Mouse (Mus musculus) hindbrain, postnatal 0 days (tissue): ENCODE results near the gene Slc2a8. TPM values are rescaled to one million over a fixed set of nuclear protein-coding genes. Genes with fewer than 3 reads are reported as not detected.

ENCODE experiments used
- ATAC-seq: fragments of 200-750 bp; cut with Nextera tagmentation; 2 replicates; pipeline ENCODE4 v1.8.0; 2017; ENCODE audit warnings: mild to moderate bottlenecking, moderate TSS enrichment, moderate library complexity
- DNase-seq: peaks from one replicate; pipeline ENCODE4 v3.0.0-alpha.2; 2015; ENCODE audit warnings: low spot score
- H3K27ac ChIP-seq: fragments of 300-500 bp; sonication (generic); 2 replicates; pipeline ENCODE4 v1.5.1; 2014; ENCODE audit warnings: mild to moderate bottlenecking
- H3K27me3 ChIP-seq: fragments of 300-500 bp; sonication (generic); 2 replicates; pipeline ENCODE4 v1.6.1; 2014; ENCODE audit warnings: low read length, mixed read lengths; ENCODE audit not compliant: insufficient read depth
- H3K36me3 ChIP-seq: fragments of 300-500 bp; sonication (generic); 2 replicates; pipeline ENCODE4 v1.6.1; 2014; ENCODE audit warnings: low read length, mixed read lengths; ENCODE audit not compliant: insufficient read depth
- H3K4me1 ChIP-seq: fragments of 300-500 bp; sonication (generic); 2 replicates; pipeline ENCODE4 v1.6.1; 2014; ENCODE audit warnings: antibody characterized with exemption, low read length, mixed read lengths; ENCODE audit not compliant: insufficient read depth
- H3K4me2 ChIP-seq: fragments of 300-500 bp; sonication (generic); 2 replicates; pipeline ENCODE4 v1.6.1; 2014; ENCODE audit warnings: low read depth, mild to moderate bottlenecking, low read length, moderate library complexity, mixed read lengths
- H3K4me3 ChIP-seq: fragments of 300-500 bp; sonication (generic); 2 replicates; pipeline ENCODE4 v1.5.1; 2014; ENCODE audit warnings: low read length
- H3K9ac ChIP-seq: fragments of 300-500 bp; sonication (generic); replicated peaks from 2 replicates; pipeline ENCODE4 v1.6.1; 2014; ENCODE audit warnings: mild to moderate bottlenecking, low read length, moderate library complexity, mixed read lengths
- H3K9me3 ChIP-seq: fragments of 300-500 bp; sonication (generic); 2 replicates; pipeline ENCODE4 v1.6.1; 2016; ENCODE audit warnings: low read length, mixed read lengths
- CTCF ChIP-seq: IDR thresholded peaks from 2 replicates; pipeline ENCODE4 v1.5.1; 2016; ENCODE audit warnings: antibody characterized with exemption, control low read depth, low read depth
- WGBS: fragments of 180-500 bp; shearing (Covaris S2); extraction: QIAGEN DNeasy Blood & Tissue Kit; methylation state at CpG from one replicate; pipeline ENCODE4 v1.1.7; 2014; 5-methylcytosine and 5-hydroxymethylcytosine counted together
- polyA plus RNA-seq: library from polyadenylated mRNA; unstranded; fragments of >200 nt; fragmentation: Nextera tagmentation; extraction: Ambion mirVana; gene quantifications from 2 replicates; pipeline ENCODE4 v1.2.1, GENCODE M21; 2015
- total RNA-seq: library from RNA; depleted of rRNA; stranded (reverse); fragments of >200 nt; gene quantifications from 2 replicates; pipeline ENCODE4 v1.2.3, GENCODE M21; 2014

Slc2a8 gene
- total and polyA plus RNA-seq, 2 experiments from 2014 or later, result 33.4 to 41.2 TPM

- Histone ChIP-seq H3K27me3 (no peaks in the 10 kb centered on the region), H3K9ac (no peak overlapping the region), H3K36me3 (peaks cover 7% of the 10 kb centered on the region; the same call in 1 of the 2 replicates), H3K4me2 (no peak overlapping the region), H3K4me1 (no peaks in the 10 kb centered on the region), H3K27ac (no peak overlapping the region), H3K9me3 (no peaks in the 10 kb centered on the region), H3K4me3 (no peak overlapping the region)
- peak; percentile 66 for TF ChIP-seq CTCF
- ATAC-seq (no peak), DNase-seq (peak; percentile 51)
- WGBS, result 56% methylated on average over 13 of the region's 13 CpGs
Measured at GRCm38 (mm10) chr2:32990167-32990832, 8.4 kb upstream of the Slc2a8 start.

DNA sequence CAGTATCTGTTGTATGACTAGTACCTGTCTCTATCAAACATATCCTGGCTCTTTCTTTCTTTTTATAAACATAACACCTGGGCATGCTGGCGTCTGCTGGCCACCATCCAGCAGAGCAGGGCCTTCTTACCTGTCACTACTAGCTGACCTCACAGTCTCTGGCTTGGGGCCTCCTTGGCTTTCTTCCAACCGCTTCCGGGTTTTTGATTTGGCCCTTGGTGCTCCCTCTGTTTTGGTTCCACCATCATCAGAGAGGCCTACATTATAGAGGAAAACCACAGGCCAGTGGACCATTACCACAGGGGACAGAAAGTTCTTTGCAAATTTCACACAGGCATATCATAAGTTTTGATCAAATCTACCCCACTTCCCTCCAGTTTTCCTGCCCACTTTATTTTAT, 7.5 kb upstream of the Slc2a8 start:
- no peak for DNase-seq
- Histone ChIP-seq H3K9me3 (no peaks in the 10 kb centered on the region), H3K4me1 (no peaks in the 10 kb centered on the region), H3K9ac (no peak overlapping the region), H3K27me3 (no peaks in the 10 kb centered on the region), H3K27ac (no peak overlapping the region), H3K4me2 (no peak overlapping the region), H3K36me3 (peaks cover 7% of the 10 kb centered on the region; the same call in 1 of the 2 replicates), H3K4me3 (no peak overlapping the region)
- ATAC-seq, result no peak
- TF ChIP-seq CTCF, result no peak
- 69% methylated on average over 3 of the region's 3 CpGs for WGBS

- peaks cover 10% of the 10 kb centered on the region for H3K4me1 ChIP-seq
- 67% methylated on average over 8 of the region's 8 CpGs for WGBS
- no peaks in the 10 kb centered on the region for H3K27me3 ChIP-seq
- no peak overlapping the region for H3K27ac ChIP-seq
- H3K4me3 ChIP-seq, result no peak overlapping the region
- TF ChIP-seq CTCF, result no peak
- H3K9me3 ChIP-seq, result no peaks in the 10 kb centered on the region
- no peak for DNase-seq
- peaks cover 3% of the 10 kb centered on the region; the same call in 1 of the 2 replicates for H3K36me3 ChIP-seq
- H3K4me2 ChIP-seq, result no peak overlapping the region
- ATAC-seq, result no peak
- H3K9ac ChIP-seq, result no peak overlapping the region
Measured at GRCm38 (mm10) chr2:32985844-32986243, 4.0 kb upstream of the Slc2a8 start.

- Histone ChIP-seq H3K27me3 (no peaks in the 10 kb centered on the region), H3K4me2 (no peak overlapping the region), H3K36me3 (peaks cover 3% of the 10 kb centered on the region; the same call in 1 of the 2 replicates), H3K4me3 (no peak overlapping the region), H3K9ac (no peak overlapping the region), H3K4me1 (peaks cover 12% of the 10 kb centered on the region), H3K27ac (no peak overlapping the region), H3K9me3 (no peaks in the 10 kb centered on the region)
- ATAC-seq, result no peak
- DNase-seq, result no peak
- no peak for TF ChIP-seq CTCF
- 56% methylated on average over 6 of the region's 6 CpGs for WGBS
Measured at GRCm38 (mm10) chr2:32983617-32984016, 1.7 kb upstream of the Slc2a8 start.

GRCm38 (mm10) chr2:32982700-32983099, 817 bp upstream of the Slc2a8 start:
- Histone ChIP-seq H3K9me3 (no peaks in the 10 kb centered on the region), H3K27ac (no peak overlapping the region), H3K9ac (no peak overlapping the region), H3K27me3 (no peaks in the 10 kb centered on the region), H3K4me3 (peak overlapping the region; percentile 89), H3K4me1 (peaks cover 12% of the 10 kb centered on the region), H3K36me3 (peaks cover 3% of the 10 kb centered on the region; the same call in 1 of the 2 replicates), H3K4me2 (peak overlapping the region; percentile 100)
- 5% methylated on average over 4 of the region's 4 CpGs for WGBS
- no peak for TF ChIP-seq CTCF
- no peak for DNase-seq
- no peak for ATAC-seq

DNA sequence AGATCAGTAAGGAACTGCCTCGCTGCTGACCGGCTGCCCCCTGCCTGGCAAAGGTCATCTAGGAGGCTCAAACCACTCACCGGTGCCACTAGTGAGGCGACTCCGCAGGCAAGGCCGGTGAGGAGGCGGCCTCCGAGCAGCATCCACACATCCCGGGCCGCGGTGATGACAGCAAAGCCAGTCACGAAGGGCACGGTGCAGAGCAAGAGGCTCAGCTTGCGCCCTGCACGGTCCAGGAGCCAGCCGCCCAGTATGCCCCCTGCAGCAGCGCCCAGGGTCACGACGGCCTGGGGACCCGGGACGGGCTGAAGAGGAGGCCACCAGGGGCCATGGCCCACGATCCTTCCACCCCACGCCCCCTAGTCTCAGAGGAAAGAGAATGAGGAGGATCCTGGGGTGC, 602 bp downstream of the Slc2a8 start:
- Histone ChIP-seq H3K9ac (peak overlapping the region; percentile 92), H3K9me3 (no peaks in the 10 kb centered on the region), H3K27me3 (no peaks in the 10 kb centered on the region), H3K36me3 (no peaks in the 10 kb centered on the region), H3K4me2 (peak overlapping the region; percentile 100), H3K27ac (peak overlapping the region; percentile 70; the same call in 1 of the 2 replicates), H3K4me1 (peaks cover 12% of the 10 kb centered on the region), H3K4me3 (peak overlapping the region; percentile 89)
- peak; percentile 20 for DNase-seq
- under 1% methylated on average over 23 of the region's 23 CpGs for WGBS
- no peak for ATAC-seq
- TF ChIP-seq CTCF, result no peak

- Histone ChIP-seq H3K4me3 (no peak overlapping the region), H3K27me3 (no peaks in the 10 kb centered on the region), H3K27ac (no peak overlapping the region), H3K4me1 (peaks cover 12% of the 10 kb centered on the region), H3K9ac (no peak overlapping the region), H3K4me2 (no peak overlapping the region), H3K9me3 (no peaks in the 10 kb centered on the region), H3K36me3 (0 out of 2 replicates have a peak, but pooled peaks cover 7% of the 10 kb centered on the region)
- WGBS, result 76% methylated on average over 7 of the region's 7 CpGs
- TF ChIP-seq CTCF, result no peak
- DNase-seq (no peak), ATAC-seq (no peak)
Measured at GRCm38 (mm10) chr2:32979675-32980074, 2.2 kb downstream of the Slc2a8 start.
